Mouse (Mus musculus) midbrain, embryonic 16.5 days (tissue): ENCODE measurements at regions not wholly inside any gene's neighbourhood (a gene's known extent, or its start where the extent isn't known, plus 50 kb on each side); places are given as distances from the start of the nearest gene placed in this dataset.

Experiments used
- ATAC-seq: fragments of 200-750 bp; cut with Nextera tagmentation; 2 replicates; pipeline ENCODE4 v1.8.0; 2017; ENCODE audit warnings: moderate TSS enrichment
- H3K27ac ChIP-seq: fragments of 300-500 bp; sonication (generic); 2 replicates; pipeline ENCODE4 v1.5.1; 2014; ENCODE audit warnings: mild to moderate bottlenecking, low read length, mixed read lengths
- H3K27me3 ChIP-seq: fragments of 300-500 bp; sonication (generic); 2 replicates; pipeline ENCODE4 v1.6.1; 2014; ENCODE audit warnings: low read depth, low read length, mixed read lengths; ENCODE audit not compliant: control insufficient read depth, insufficient read depth
- H3K36me3 ChIP-seq: fragments of 300-500 bp; sonication (generic); 2 replicates; pipeline ENCODE4 v1.6.1; 2014; ENCODE audit warnings: mild to moderate bottlenecking, low read length, moderate library complexity, mixed read lengths; ENCODE audit not compliant: control insufficient read depth, insufficient read depth
- H3K4me1 ChIP-seq: fragments of 300-500 bp; sonication (generic); 2 replicates; pipeline ENCODE4 v1.6.1; 2014; ENCODE audit warnings: mild to moderate bottlenecking, low read length, mixed read lengths; ENCODE audit not compliant: control insufficient read depth, insufficient read depth
- H3K4me2 ChIP-seq: fragments of 300-500 bp; sonication (generic); 2 replicates; pipeline ENCODE4 v1.6.1; 2014; ENCODE audit warnings: mild to moderate bottlenecking, low read length, mixed read lengths
- H3K4me3 ChIP-seq: fragments of 300-500 bp; sonication (generic); 2 replicates; pipeline ENCODE4 v1.5.1; 2014; ENCODE audit warnings: low read depth, mild to moderate bottlenecking, low read length, moderate library complexity, mixed read lengths
- H3K9ac ChIP-seq: fragments of 300-500 bp; sonication (generic); 2 replicates; pipeline ENCODE4 v1.6.1; 2014; ENCODE audit warnings: low read depth, low read length, mixed read lengths
- H3K9me3 ChIP-seq: fragments of 300-500 bp; sonication (generic); replicated peaks from 2 replicates; pipeline ENCODE4 v1.6.1; 2014; ENCODE audit warnings: mild to moderate bottlenecking, low read length, mixed read lengths; ENCODE audit not compliant: control insufficient read depth, poor library complexity, severe bottlenecking
- WGBS: fragments of 180-500 bp; shearing (Covaris S2); extraction: QIAGEN DNeasy Blood & Tissue Kit; methylation state at CpG from one replicate; pipeline ENCODE4 v1.1.7; 2014; 5-methylcytosine and 5-hydroxymethylcytosine counted together

GRCm38 (mm10) chr10:117512424-117513257 lies 116.7 kb upstream of the Cpm start:
- Histone ChIP-seq H3K36me3 (no peaks in the 10 kb centered on the region), H3K4me1 (no peaks in the 10 kb centered on the region), H3K4me3 (no peak overlapping the region), H3K9ac (no peak overlapping the region), H3K4me2 (no peak overlapping the region), H3K27ac (no peak overlapping the region), H3K9me3 (no peaks in the 10 kb centered on the region; the same call in 1 of the 2 replicates), H3K27me3 (no peaks in the 10 kb centered on the region)
- 92% methylated on average over 9 of the region's 9 CpGs for WGBS
- ATAC-seq, result no peak

GRCm38 (mm10) chr10:117511483-117512406 lies 117.6 kb upstream of the Cpm start:
- no peak for ATAC-seq
- no peak overlapping the region for H3K9ac ChIP-seq
- no peak overlapping the region for H3K27ac ChIP-seq
- H3K4me1 ChIP-seq, result no peaks in the 10 kb centered on the region
- H3K4me3 ChIP-seq, result no peak overlapping the region
- 82% methylated on average over 8 of the region's 8 CpGs for WGBS
- no peaks in the 10 kb centered on the region for H3K36me3 ChIP-seq
- no peak overlapping the region for H3K4me2 ChIP-seq
- no peaks in the 10 kb centered on the region; the same call in 1 of the 2 replicates for H3K9me3 ChIP-seq
- no peaks in the 10 kb centered on the region for H3K27me3 ChIP-seq

- Histone ChIP-seq H3K9me3 (no peaks in the 10 kb centered on the region; the same call in 1 of the 2 replicates), H3K27ac (no peak overlapping the region), H3K9ac (no peak overlapping the region), H3K4me1 (no peaks in the 10 kb centered on the region), H3K36me3 (no peaks in the 10 kb centered on the region), H3K27me3 (no peaks in the 10 kb centered on the region), H3K4me2 (no peak overlapping the region), H3K4me3 (no peak overlapping the region)
- ATAC-seq, result no peak
- 87% methylated on average over 3 of the region's 3 CpGs for WGBS
Observed at GRCm38 (mm10) chr10:117510529-117511482, 118.5 kb upstream of the Cpm start.

- no peak for ATAC-seq
- Histone ChIP-seq H3K9me3 (no peaks in the 10 kb centered on the region; the same call in 1 of the 2 replicates), H3K27ac (no peak overlapping the region), H3K9ac (no peak overlapping the region), H3K36me3 (no peaks in the 10 kb centered on the region), H3K4me2 (no peak overlapping the region), H3K4me3 (no peak overlapping the region), H3K4me1 (no peaks in the 10 kb centered on the region), H3K27me3 (no peaks in the 10 kb centered on the region)
- WGBS, result 75% methylated on average over 2 of the region's 2 CpGs
Observed at GRCm38 (mm10) chr10:117510224-117510486, 119.1 kb upstream of the Cpm start.

GRCm38 (mm10) chr10:117509431-117510223 lies 119.7 kb upstream of the Cpm start:
- Histone ChIP-seq H3K27ac (no peak overlapping the region), H3K9ac (no peak overlapping the region), H3K4me1 (no peaks in the 10 kb centered on the region), H3K36me3 (no peaks in the 10 kb centered on the region), H3K4me2 (no peak overlapping the region), H3K27me3 (no peaks in the 10 kb centered on the region), H3K9me3 (no peaks in the 10 kb centered on the region; the same call in 1 of the 2 replicates), H3K4me3 (no peak overlapping the region)
- WGBS, result 77% methylated on average over 9 of the region's 9 CpGs
- no peak for ATAC-seq

GRCm38 (mm10) chr10:117506252-117506992 lies 122.9 kb upstream of the Cpm start:
- no peaks in the 10 kb centered on the region for H3K9me3 ChIP-seq
- H3K27me3 ChIP-seq, result no peaks in the 10 kb centered on the region
- no peaks in the 10 kb centered on the region for H3K4me1 ChIP-seq
- no peaks in the 10 kb centered on the region for H3K36me3 ChIP-seq
- no peak overlapping the region for H3K9ac ChIP-seq
- 95% methylated on average over 5 of the region's 5 CpGs for WGBS
- no peak overlapping the region for H3K27ac ChIP-seq
- no peak for ATAC-seq
- H3K4me2 ChIP-seq, result no peak overlapping the region
- no peak overlapping the region for H3K4me3 ChIP-seq

GRCm38 (mm10) chr10:117505529-117505928 lies 123.8 kb upstream of the Cpm start:
- no peaks in the 10 kb centered on the region for H3K36me3 ChIP-seq
- 86% methylated on average over 4 of the region's 4 CpGs for WGBS
- no peak overlapping the region for H3K4me2 ChIP-seq
- H3K9me3 ChIP-seq, result no peaks in the 10 kb centered on the region
- no peak overlapping the region for H3K9ac ChIP-seq
- no peaks in the 10 kb centered on the region for H3K27me3 ChIP-seq
- no peak overlapping the region for H3K4me3 ChIP-seq
- no peaks in the 10 kb centered on the region for H3K4me1 ChIP-seq
- ATAC-seq, result no peak
- H3K27ac ChIP-seq, result no peak overlapping the region
